Mouse (Mus musculus) forebrain, embryonic 11.5 days (tissue): ENCODE results near the gene Ptpn14. TPM values are rescaled to one million over a fixed set of nuclear protein-coding genes. Genes with fewer than 3 reads are reported as not detected.

Experiments used
- ATAC-seq: fragments of 200-750 bp; cut with Nextera tagmentation; replicated peaks from 2 replicates; pipeline ENCODE4 v1.8.0; 2017; ENCODE audit warnings: moderate TSS enrichment; ENCODE audit not compliant: low FRiP score
- DNase-seq: peaks from one replicate; pipeline ENCODE4 v3.0.0-alpha.2; 2017; ENCODE audit warnings: low spot score
- H3K27ac ChIP-seq: fragments of 300-500 bp; sonication (generic); 2 replicates; pipeline ENCODE4 v1.5.1; 2014; ENCODE audit warnings: low read depth, low read length
- H3K27me3 ChIP-seq: fragments of 300-500 bp; sonication (generic); 2 replicates; pipeline ENCODE4 v1.6.1; 2014; ENCODE audit warnings: mild to moderate bottlenecking, low read length, mixed read lengths; ENCODE audit not compliant: control insufficient read depth, insufficient read depth
- H3K36me3 ChIP-seq: fragments of 300-500 bp; sonication (generic); 2 replicates; pipeline ENCODE4 v1.6.1; 2014; ENCODE audit warnings: mild to moderate bottlenecking, low read length, moderate library complexity, mixed read lengths; ENCODE audit not compliant: control insufficient read depth, insufficient read depth
- H3K4me1 ChIP-seq: fragments of 300-500 bp; sonication (generic); replicated peaks from 2 replicates; pipeline ENCODE4 v1.6.1; 2014; ENCODE audit warnings: low read length, mixed read lengths; ENCODE audit not compliant: control insufficient read depth, insufficient read depth
- H3K4me2 ChIP-seq: fragments of 300-500 bp; sonication (generic); 2 replicates; pipeline ENCODE4 v1.6.1; 2014; ENCODE audit warnings: low read depth, mild to moderate bottlenecking, low read length, moderate library complexity, mixed read lengths; ENCODE audit not compliant: severe bottlenecking
- H3K4me3 ChIP-seq: fragments of 300-500 bp; sonication (generic); 2 replicates; pipeline ENCODE4 v1.5.1; 2014; ENCODE audit warnings: low read depth, low read length
- H3K9ac ChIP-seq: fragments of 300-500 bp; sonication (generic); 2 replicates; pipeline ENCODE4 v1.6.1; 2014; ENCODE audit warnings: low read length
- H3K9me3 ChIP-seq: fragments of 300-500 bp; sonication (generic); 2 replicates; pipeline ENCODE4 v1.6.1; 2016; ENCODE audit warnings: low read length, mixed read lengths; ENCODE audit not compliant: control insufficient read depth
- WGBS: fragments of 180-500 bp; shearing (Covaris S2); extraction: QIAGEN DNeasy Blood & Tissue Kit; methylation state at CpG from one replicate; pipeline ENCODE4 v1.1.7; 2014; 5-methylcytosine and 5-hydroxymethylcytosine counted together
- polyA plus RNA-seq: library from polyadenylated mRNA; unstranded; fragments of >200 nt; fragmentation: Nextera tagmentation; extraction: Ambion mirVana; gene quantifications from 2 replicates; pipeline ENCODE4 v1.2.1, GENCODE M21; 2014

Ptpn14 gene
- polyA plus RNA-seq, 1 experiment from 2014 or later: 4.5 TPM

- ATAC-seq (no peak), DNase-seq (no peak)
- peaks cover 29% of the 10 kb centered on the region for H3K27me3 ChIP-seq
- H3K9ac ChIP-seq: no peak overlapping the region
- H3K9me3 ChIP-seq: no peaks in the 10 kb centered on the region
- WGBS: 91% methylated on average over 4 of the region's 4 CpGs
- H3K27ac ChIP-seq: no peak overlapping the region
- H3K4me2 ChIP-seq: no peak overlapping the region
- H3K36me3 ChIP-seq: no peaks in the 10 kb centered on the region
- no peak overlapping the region for H3K4me3 ChIP-seq
- peaks cover 5% of the 10 kb centered on the region; the same call in 1 of the 2 replicates for H3K4me1 ChIP-seq
Observed at GRCm38 (mm10) chr1:189801303-189801702, 73.2 kb downstream of the Ptpn14 start.

- no peak for ATAC-seq
- Histone ChIP-seq H3K9me3 (no peaks in the 10 kb centered on the region), H3K27me3 (peaks cover 16% of the 10 kb centered on the region), H3K36me3 (no peaks in the 10 kb centered on the region), H3K4me2 (no peak overlapping the region), H3K27ac (no peak overlapping the region), H3K9ac (no peak overlapping the region), H3K4me3 (no peak overlapping the region), H3K4me1 (peaks cover 5% of the 10 kb centered on the region; the same call in 1 of the 2 replicates)
- 93% methylated on average over 4 of the region's 4 CpGs for WGBS
- DNase-seq: no peak
Observed at GRCm38 (mm10) chr1:189802575-189802974, 74.5 kb downstream of the Ptpn14 start.

GRCm38 (mm10) chr1:189803742-189804141, 75.7 kb downstream of the Ptpn14 start:
- 94% methylated on average over 11 of the region's 11 CpGs for WGBS
- no peak for ATAC-seq

GRCm38 (mm10) chr1:189806533-189807297, 78.6 kb downstream of the Ptpn14 start:
- 80% methylated on average over 13 of the region's 13 CpGs for WGBS
- Histone ChIP-seq H3K4me2 (no peak overlapping the region), H3K4me3 (no peak overlapping the region), H3K36me3 (no peaks in the 10 kb centered on the region), H3K27me3 (no peaks in the 10 kb centered on the region), H3K9ac (no peak overlapping the region), H3K27ac (no peak overlapping the region), H3K9me3 (no peaks in the 10 kb centered on the region), H3K4me1 (no peaks in the 10 kb centered on the region)
- no peak for ATAC-seq
- no peak for DNase-seq

More at GRCm38 (mm10) chr1:189803742-189804141, 75.7 kb downstream of the Ptpn14 start:
- Histone ChIP-seq H3K9ac (no peak overlapping the region), H3K4me2 (no peak overlapping the region), H3K4me3 (no peak overlapping the region), H3K27me3 (peaks cover 5% of the 10 kb centered on the region; the same call in 1 of the 2 replicates), H3K27ac (no peak overlapping the region), H3K36me3 (no peaks in the 10 kb centered on the region), H3K9me3 (no peaks in the 10 kb centered on the region), H3K4me1 (peaks cover 3% of the 10 kb centered on the region; the same call in 1 of the 2 replicates)
- DNase-seq: no peak

GRCm38 (mm10) chr1:189808015-189808414, 79.9 kb downstream of the Ptpn14 start:
- Histone ChIP-seq H3K27me3 (no peaks in the 10 kb centered on the region), H3K9ac (no peak overlapping the region), H3K4me1 (no peaks in the 10 kb centered on the region), H3K9me3 (no peaks in the 10 kb centered on the region), H3K27ac (no peak overlapping the region), H3K4me2 (no peak overlapping the region), H3K36me3 (no peaks in the 10 kb centered on the region), H3K4me3 (no peak overlapping the region)
- DNase-seq: no peak
- WGBS: 95% methylated on average over 6 of the region's 6 CpGs
- ATAC-seq: no peak

GRCm38 (mm10) chr1:189808453-189808852, 80.4 kb downstream of the Ptpn14 start:
- no peak for ATAC-seq
- DNase-seq: no peak
- 92% methylated on average over 2 of the region's 2 CpGs for WGBS

GRCm38 (mm10) chr1:189811778-189812177, 83.7 kb downstream of the Ptpn14 start:
- Histone ChIP-seq H3K4me2 (no peak overlapping the region), H3K4me1 (no peaks in the 10 kb centered on the region), H3K9ac (no peak overlapping the region), H3K9me3 (no peaks in the 10 kb centered on the region), H3K36me3 (no peaks in the 10 kb centered on the region), H3K27ac (no peak overlapping the region), H3K4me3 (no peak overlapping the region), H3K27me3 (no peaks in the 10 kb centered on the region)
- WGBS: 97% methylated on average over 2 of the region's 2 CpGs
- ATAC-seq (no peak), DNase-seq (no peak)

More at GRCm38 (mm10) chr1:189808453-189808852, 80.4 kb downstream of the Ptpn14 start:
- no peaks in the 10 kb centered on the region for H3K9me3 ChIP-seq
- no peak overlapping the region for H3K4me3 ChIP-seq
- H3K27ac ChIP-seq: no peak overlapping the region
- H3K9ac ChIP-seq: no peak overlapping the region
- no peak overlapping the region for H3K4me2 ChIP-seq
- no peaks in the 10 kb centered on the region for H3K27me3 ChIP-seq
- no peaks in the 10 kb centered on the region for H3K4me1 ChIP-seq
- no peaks in the 10 kb centered on the region for H3K36me3 ChIP-seq

- no peak overlapping the region for H3K4me2 ChIP-seq
- no peak for ATAC-seq
- H3K4me1 ChIP-seq: no peaks in the 10 kb centered on the region
- no peak overlapping the region for H3K9ac ChIP-seq
- no peak overlapping the region for H3K27ac ChIP-seq
- 90% methylated on average over 4 of the region's 4 CpGs for WGBS
- no peaks in the 10 kb centered on the region for H3K36me3 ChIP-seq
- H3K4me3 ChIP-seq: no peak overlapping the region
- no peak for DNase-seq
- H3K9me3 ChIP-seq: no peaks in the 10 kb centered on the region
- H3K27me3 ChIP-seq: no peaks in the 10 kb centered on the region
Observed at GRCm38 (mm10) chr1:189814385-189814784, 86.3 kb downstream of the Ptpn14 start.

GRCm38 (mm10) chr1:189817089-189817488, 89.0 kb downstream of the Ptpn14 start:
- Histone ChIP-seq H3K9ac (no peak overlapping the region), H3K4me3 (no peak overlapping the region), H3K9me3 (no peaks in the 10 kb centered on the region), H3K4me1 (no peaks in the 10 kb centered on the region), H3K27ac (no peak overlapping the region), H3K27me3 (no peaks in the 10 kb centered on the region), H3K4me2 (no peak overlapping the region), H3K36me3 (no peaks in the 10 kb centered on the region)
- DNase-seq (no peak), ATAC-seq (no peak)
- 84% methylated on average over 8 of the region's 8 CpGs for WGBS
